ENCODE assay signal across 14 mouse cellular contexts in the genomic region with DNA sequence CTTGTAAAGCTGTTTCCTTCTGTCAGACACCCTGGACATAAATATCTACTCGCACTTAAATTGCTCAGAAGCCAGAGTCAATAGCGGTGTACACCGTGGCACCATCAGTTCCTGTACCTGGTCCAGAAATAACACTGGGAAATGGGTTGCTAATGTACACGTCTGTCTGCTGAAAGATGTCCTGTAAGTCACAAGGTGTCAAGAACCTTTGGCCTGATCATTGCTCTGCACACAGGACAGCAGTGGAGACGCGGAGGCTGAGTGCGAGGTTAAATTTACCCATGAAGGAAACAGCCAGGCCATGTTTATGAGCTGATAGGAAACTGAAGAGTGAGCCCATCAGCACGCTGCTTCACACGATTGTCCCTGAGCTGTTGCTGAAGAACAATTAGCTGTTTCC. TPM values are rescaled to one million over a fixed set of nuclear protein-coding genes. Genes with fewer than 3 reads are reported as not detected.
A peak's percentile ranks its signal among the peaks of the same experiment; 100 is the strongest.
DNase-seq lines count a peak whose midpoint lies in the region; ATAC-seq and TF ChIP-seq lines count a peak whose summit lies in the region.
"Had no signal": no experiment of that assay in that cellular context is flagged by ENCODE, and none has a peak within 500 bp of the region (broad histone marks: within the 10 kb centered on the region; RNA-seq: fewer than 3 reads in every experiment).

No protein-coding gene starts in this region.

- no peaks in the 10 kb centered on the region for H3K9me3 ChIP-seq in intestine, postnatal 0 days (ENCODE audit: control insufficient read depth)
- H3K9me3 ChIP-seq in intestine, embryonic 15.5 days, result no peaks in the 10 kb centered on the region
- no peaks in the 10 kb centered on the region for H3K9me3 ChIP-seq in heart, embryonic 16.5 days (replicated peaks; ENCODE audit: control insufficient read depth, low read length)
- no peaks in the 10 kb centered on the region for H3K9me3 ChIP-seq in liver, embryonic 13.5 days (replicated peaks)
- H3K9me3 ChIP-seq: embryonic facial prominence, embryonic 12.5 days; limb, embryonic 12.5 days had no signal

- H3K27ac ChIP-seq in intestine, postnatal 0 days (ENCODE audit: low read depth, low read length), result no peak overlapping the region; the same call in 1 of the 2 replicates
- no peak overlapping the region for H3K27ac ChIP-seq in intestine, embryonic 15.5 days
- peak overlapping the region; percentile 12 for H3K27ac ChIP-seq in brown adipose tissue, adult 24 weeks (replicated peaks; ENCODE audit: low read depth, low read length)
- H3K27ac ChIP-seq in heart, embryonic 16.5 days (ENCODE audit: low read length), result peak overlapping the region; percentile 76
- no peak overlapping the region for H3K27ac ChIP-seq in liver, embryonic 13.5 days
- H3K27ac ChIP-seq: embryonic facial prominence, embryonic 12.5 days; limb, embryonic 12.5 days had no signal

- no peak for TF ChIP-seq CTCF in intestine, postnatal 0 days (IDR thresholded peaks at IDR 0.05; ENCODE audit: low read depth)

- DNase-seq in liver, embryonic 13.5 days, result no peak
- no peak for DNase-seq in urinary bladder, postnatal 14 days (ENCODE audit: low spot score)
- no peak for DNase-seq in right cerebral cortex, postnatal 14 days
- DNase-seq: adrenal gland, adult 8-10 months; layer of hippocampus, postnatal 36 days had no signal

- no peak overlapping the region for H3K4me2 ChIP-seq in intestine, postnatal 0 days (replicated peaks; ENCODE audit: low read depth)
- no peak overlapping the region for H3K4me2 ChIP-seq in intestine, embryonic 15.5 days (replicated peaks)
- H3K4me2 ChIP-seq in heart, embryonic 16.5 days (ENCODE audit: low read depth, low read length), result no peak overlapping the region
- H3K4me2 ChIP-seq in liver, embryonic 13.5 days, result no peak overlapping the region
- H3K4me2 ChIP-seq: embryonic facial prominence, embryonic 12.5 days; limb, embryonic 12.5 days had no signal

- no peaks in the 10 kb centered on the region for H3K27me3 ChIP-seq in intestine, postnatal 0 days (replicated peaks; ENCODE audit: control insufficient read depth, insufficient read depth, low read length)
- no peaks in the 10 kb centered on the region for H3K27me3 ChIP-seq in intestine, embryonic 15.5 days (replicated peaks)
- no peaks in the 10 kb centered on the region for H3K27me3 ChIP-seq in heart, embryonic 16.5 days (ENCODE audit: control insufficient read depth, insufficient read depth, low read length)
- H3K27me3 ChIP-seq in liver, embryonic 13.5 days, result no peaks in the 10 kb centered on the region
- H3K27me3 ChIP-seq: CH12.LX; embryonic facial prominence, embryonic 12.5 days; limb, embryonic 12.5 days had no signal

- peak; percentile 33; the same call in 1 of the 2 replicates for ATAC-seq in intestine, postnatal 0 days
- ATAC-seq in intestine, embryonic 15.5 days, result no peak
- ATAC-seq in heart, embryonic 16.5 days (replicated peaks; ENCODE audit: extremely low read depth, insufficient read depth, low FRiP score), result peak; percentile 70
- ATAC-seq in liver, embryonic 13.5 days (ENCODE audit: low read depth), result peak; percentile 47; the same call in 1 of the 2 replicates
- ATAC-seq: forebrain, embryonic 14.5 days; inflammation-experienced regulatory T-cells, adult 6 months had no signal

- no peaks in the 10 kb centered on the region for H3K4me1 ChIP-seq in intestine, postnatal 0 days (replicated peaks; ENCODE audit: control insufficient read depth, insufficient read depth, low read length)
- H3K4me1 ChIP-seq in intestine, embryonic 15.5 days (replicated peaks), result no peaks in the 10 kb centered on the region
- peaks cover 11% of the 10 kb centered on the region for H3K4me1 ChIP-seq in brown adipose tissue, adult 24 weeks (ENCODE audit: control insufficient read depth, insufficient read depth, insufficient read length, low read length)
- peaks cover 2% of the 10 kb centered on the region; the same call in 1 of the 2 replicates for H3K4me1 ChIP-seq in heart, embryonic 16.5 days (ENCODE audit: control insufficient read depth, insufficient read depth, low read length)
- peaks cover 4% of the 10 kb centered on the region; the same call in 1 of the 2 replicates for H3K4me1 ChIP-seq in liver, embryonic 13.5 days (replicated peaks)
- H3K4me1 ChIP-seq: limb, embryonic 12.5 days had no signal

- H3K36me3 ChIP-seq in intestine, postnatal 0 days (ENCODE audit: control insufficient read depth, insufficient read depth), result no peaks in the 10 kb centered on the region
- H3K36me3 ChIP-seq in intestine, embryonic 15.5 days, result no peaks in the 10 kb centered on the region
- no peaks in the 10 kb centered on the region for H3K36me3 ChIP-seq in heart, embryonic 16.5 days (ENCODE audit: control insufficient read depth, insufficient read depth)
- peaks cover 4% of the 10 kb centered on the region; the same call in 1 of the 2 replicates for H3K36me3 ChIP-seq in liver, embryonic 13.5 days
- H3K36me3 ChIP-seq: embryonic facial prominence, embryonic 12.5 days; limb, embryonic 12.5 days had no signal

- WGBS in intestine, postnatal 0 days, result 62% methylated on average over 9 of the region's 9 CpGs
- 79% methylated on average over 9 of the region's 9 CpGs for WGBS in intestine, embryonic 15.5 days
- WGBS in heart, embryonic 16.5 days, result 28% methylated on average over 9 of the region's 9 CpGs
- WGBS in liver, embryonic 13.5 days (ENCODE audit: insufficient replicate concordance), result 29% methylated on average over 9 of the region's 9 CpGs

- H3K4me3 ChIP-seq in intestine, postnatal 0 days (ENCODE audit: low read depth, low read length), result no peak overlapping the region
- no peak overlapping the region for H3K4me3 ChIP-seq in intestine, embryonic 15.5 days (replicated peaks)
- H3K4me3 ChIP-seq in brown adipose tissue, adult 24 weeks (ENCODE audit: insufficient read depth, low read depth, low read length), result no peak overlapping the region
- no peak overlapping the region for H3K4me3 ChIP-seq in heart, embryonic 16.5 days (ENCODE audit: low read length)
- H3K4me3 ChIP-seq in liver, embryonic 13.5 days (replicated peaks), result no peak overlapping the region
- H3K4me3 ChIP-seq: embryonic facial prominence, embryonic 12.5 days; limb, embryonic 12.5 days had no signal

- H3K9ac ChIP-seq in intestine, postnatal 0 days (ENCODE audit: low read depth, low read length), result no peak overlapping the region
- no peak overlapping the region for H3K9ac ChIP-seq in intestine, embryonic 15.5 days
- H3K9ac ChIP-seq in heart, embryonic 16.5 days (ENCODE audit: low read length), result no peak overlapping the region
- H3K9ac ChIP-seq in liver, embryonic 13.5 days, result no peak overlapping the region
- H3K9ac ChIP-seq: embryonic facial prominence, embryonic 12.5 days; limb, embryonic 12.5 days had no signal

RNA-seq across cellular contexts. Expression of a gene that starts 21.7 kb away (rescaled TPM):
- polyA plus RNA-seq in intestine, postnatal 0 days (2015; fragmentation: Nextera tagmentation; extraction: Ambion mirVana), result 14.1 and 15.1 TPM in 2 replicates
- polyA plus RNA-seq in intestine, embryonic 15.5 days (2015; fragmentation: Nextera tagmentation; extraction: Ambion mirVana), result 18.4 and 24.8 TPM in 2 replicates
- polyA plus RNA-seq in brown adipose tissue, adult 24 weeks (2012; ENCODE audit: insufficient read depth, insufficient read length, missing spikeins), result 36.6 and 41.5 TPM in 2 replicates
- polyA plus RNA-seq in heart, embryonic 16.5 days (2015; fragmentation: Nextera tagmentation; extraction: Ambion mirVana), result 12.2 and 16.0 TPM in 2 replicates
- polyA plus RNA-seq in liver, embryonic 13.5 days (2015; fragmentation: Nextera tagmentation; extraction: Ambion mirVana), result 16.6 and 18.5 TPM in 2 replicates

RNA-seq across cellular contexts. Expression of a gene that starts 37.8 kb away (rescaled TPM):
- polyA plus RNA-seq in intestine, postnatal 0 days (2015; fragmentation: Nextera tagmentation; extraction: Ambion mirVana), result 1,587 and 1,596 TPM in 2 replicates
- polyA plus RNA-seq in intestine, embryonic 15.5 days (2015; fragmentation: Nextera tagmentation; extraction: Ambion mirVana), result 668 and 678 TPM in 2 replicates
- polyA plus RNA-seq in brown adipose tissue, adult 24 weeks (2012; ENCODE audit: insufficient read depth, insufficient read length, missing spikeins), result 1,115 and 1,308 TPM in 2 replicates
- 757 and 885 TPM in 2 replicates for polyA plus RNA-seq in heart, embryonic 16.5 days (2015; fragmentation: Nextera tagmentation; extraction: Ambion mirVana)
- 405 and 461 TPM in 2 replicates for polyA plus RNA-seq in liver, embryonic 13.5 days (2015; fragmentation: Nextera tagmentation; extraction: Ambion mirVana)

Comparison
In these comparisons a context has a peak if more than half of its experiments do, and no peak if none do; other contexts are left out.
1. H3K27ac ChIP-seq: peak in brown adipose tissue, adult 24 weeks (single experiment) and heart, embryonic 16.5 days (single experiment); none in intestine, postnatal 0 days (single experiment), intestine, embryonic 15.5 days (single experiment) and liver, embryonic 13.5 days (single experiment).